Mouse (Mus musculus): ENCODE data around the gene Rpl10.

Gene Rpl10

DNA sequence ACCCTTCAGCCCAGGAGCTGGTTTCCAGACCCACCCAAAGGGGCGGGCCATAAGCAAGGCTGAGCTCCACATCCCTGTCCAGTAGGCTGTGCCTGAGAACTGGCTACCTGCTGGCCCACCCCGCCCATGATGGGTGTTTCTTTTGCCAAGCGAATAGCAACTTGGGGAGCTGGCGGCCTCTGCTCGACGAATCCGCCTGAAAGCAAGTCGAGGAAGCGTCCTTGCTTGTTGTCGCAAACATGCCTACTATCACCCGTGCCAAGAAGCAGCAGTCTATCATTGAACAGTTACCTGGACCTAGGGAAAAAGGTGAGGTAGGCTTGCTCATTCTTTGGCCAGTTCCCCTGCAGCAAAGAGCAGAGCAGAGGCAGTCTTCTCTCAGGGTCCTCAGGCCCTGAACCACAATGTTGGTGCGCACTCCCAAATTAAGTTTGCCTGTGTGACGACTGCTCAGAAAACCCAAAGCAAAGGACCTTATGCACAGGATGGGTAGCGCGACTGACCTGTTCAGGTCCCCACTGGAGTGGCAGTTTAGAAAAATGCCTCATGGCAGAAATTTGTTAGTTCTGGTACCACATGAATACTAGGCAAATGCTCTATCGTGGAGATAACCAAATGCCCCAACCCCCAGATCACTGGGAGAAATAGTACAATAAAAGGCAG lies 11.3 kb downstream of the Rpl10 start, which contains the start of the genes Taz and Dnase1l1:
Taz (plus strand) TSS at position 181 of the 663 bp plus-strand sequence.
Dnase1l1 (minus strand) TSS at position 606 of the 663 bp plus-strand sequence.
- peak; percentile 81 for DNase-seq

DNA sequence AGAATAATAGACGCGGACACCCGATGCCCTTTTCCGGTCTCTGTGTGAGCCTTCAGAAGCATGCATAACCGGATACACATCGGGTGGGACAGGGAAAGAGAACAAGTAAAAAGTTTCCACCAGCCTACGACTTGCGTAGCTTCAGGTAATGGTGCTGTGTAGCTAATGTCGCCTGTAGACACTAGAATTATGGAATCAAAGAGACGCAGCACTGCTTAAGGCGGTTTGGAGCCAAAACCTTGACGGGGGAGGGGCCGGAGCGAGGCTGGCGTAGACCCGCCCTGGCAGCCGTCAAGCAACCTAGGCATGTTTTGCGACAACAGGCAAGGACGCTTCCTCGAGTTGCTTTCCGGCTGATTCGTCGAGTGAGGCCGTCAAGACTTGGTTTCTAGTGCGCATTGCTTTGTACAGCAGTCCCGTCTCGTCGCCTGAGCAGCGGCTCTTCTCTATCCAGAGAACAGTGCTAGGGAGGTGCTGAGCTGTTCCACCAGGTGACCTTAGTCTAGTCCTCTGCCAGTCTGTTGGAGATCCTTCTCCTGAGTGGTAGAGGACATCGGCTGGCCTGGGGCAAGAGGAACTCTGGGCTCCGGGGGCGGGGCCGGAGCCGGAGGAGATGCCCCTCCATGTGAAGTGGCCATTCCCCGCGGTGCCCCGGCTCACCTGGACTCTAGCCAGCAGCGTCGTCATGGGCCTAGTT lies 11.9 kb downstream of the Rpl10 start:
- peak; percentile 87 for DNase-seq

GRCm38 (mm10) chrX:74283092-74283437 lies 12.5 kb downstream of the Rpl10 start:
- no peak for DNase-seq

- no peak for DNase-seq
Measured at GRCm38 (mm10) chrX:74293431-74293830, 22.8 kb downstream of the Rpl10 start.

GRCm38 (mm10) chrX:74296538-74297448 lies 26.2 kb downstream of the Rpl10 start, which contains the start of gene Atp6ap1:
Gene Atp6ap1, plus strand, starts transcription at chrX:74297097.
- DNase-seq: peak; percentile 96

GRCm38 (mm10) chrX:74298348-74298747 lies 27.7 kb downstream of the Rpl10 start:
- no peak for DNase-seq

DNA sequence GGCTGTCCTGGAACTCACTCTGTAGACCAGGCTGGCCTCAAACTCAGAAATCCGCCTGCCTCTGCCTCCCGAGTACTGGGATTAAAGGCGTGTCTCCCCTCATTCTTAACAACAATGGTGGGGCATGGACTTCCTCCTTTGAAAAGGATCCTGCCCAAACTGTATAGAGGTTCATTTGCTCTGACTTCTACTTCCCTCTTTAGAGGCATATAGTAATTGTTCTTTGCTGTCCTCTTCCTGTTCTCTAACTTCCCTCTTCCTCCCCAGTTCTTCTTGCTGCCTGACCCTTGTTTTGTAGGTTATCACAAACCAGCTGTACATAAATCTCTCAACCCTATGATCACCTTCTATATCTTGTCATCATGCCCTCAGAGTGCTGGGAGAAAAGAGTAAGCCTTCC lies 29.1 kb downstream of the Rpl10 start:
- no peak for DNase-seq

DNA sequence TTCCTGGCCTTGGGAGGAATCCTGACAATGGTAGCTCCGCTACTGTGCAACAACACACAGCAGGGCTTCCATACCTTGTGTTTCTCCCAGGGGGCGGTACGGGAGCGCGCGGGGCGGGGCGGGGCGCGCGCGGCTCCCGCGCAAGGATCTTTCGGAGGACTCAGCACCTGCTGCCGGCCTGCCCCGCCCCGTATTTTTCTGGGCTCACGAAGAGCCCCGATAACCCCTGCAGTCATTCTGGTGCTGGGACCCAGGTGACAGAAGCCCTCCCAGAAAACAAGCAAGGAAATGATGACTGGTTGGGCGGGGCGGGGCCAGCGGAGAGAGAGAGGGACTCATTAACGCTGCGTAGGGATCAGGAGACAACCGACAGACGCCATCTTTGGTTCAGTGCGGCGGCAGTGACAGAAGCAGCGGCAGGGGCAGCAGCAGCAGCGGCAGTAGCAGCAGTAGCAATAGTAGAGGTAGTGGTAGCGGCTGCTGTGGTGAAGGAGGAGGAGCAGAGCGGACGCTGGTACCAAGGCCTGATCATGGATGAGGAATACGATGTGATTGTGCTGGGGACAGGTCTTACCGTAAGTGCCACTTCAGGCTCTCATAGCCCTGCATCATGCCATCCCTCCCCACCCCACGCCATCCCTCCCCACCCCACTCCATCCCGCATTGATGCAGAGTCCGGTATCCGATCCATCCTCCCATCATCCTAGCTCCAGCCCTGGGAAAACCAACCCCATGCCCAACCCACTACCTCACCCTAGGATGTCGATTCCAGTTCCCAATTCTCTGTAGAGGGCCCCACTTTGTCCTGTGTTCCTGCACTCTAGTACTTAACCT lies 34.5 kb downstream of the Rpl10 start, which contains the start of gene Gdi1:
Gdi1 (plus strand) TSS at position 132 of the 834 bp plus-strand sequence.
- peak; percentile 73 for DNase-seq

- DNase-seq: peak; percentile 89
Measured at GRCm38 (mm10) chrX:74312540-74313464, 42.2 kb downstream of the Rpl10 start, which contains the start of gene Fam50a. Gene Fam50a, plus strand, starts transcription at chrX:74313033.
